Mouse (Mus musculus) liver, embryonic 13.5 days (tissue): ENCODE data around the gene Wasf2. TPM values are rescaled to one million over a fixed set of nuclear protein-coding genes. Genes with fewer than 3 reads are reported as not detected.

Experiments used
- ATAC-seq: fragments of 200-750 bp; cut with Nextera tagmentation; 2 replicates; pipeline ENCODE4 v1.8.0; 2017; ENCODE audit warnings: low read depth, mild to moderate bottlenecking, moderate number of reproducible peaks, moderate library complexity
- DNase-seq: peaks from one replicate; pipeline ENCODE4 v3.0.0; 2022
- H3K27ac ChIP-seq: fragments of 300-500 bp; sonication (generic); 2 replicates; pipeline ENCODE4 v1.5.1; 2015; ENCODE audit warnings: moderate library complexity, mild to moderate bottlenecking, inconsistent platforms
- H3K27me3 ChIP-seq: fragments of 300-500 bp; sonication (generic); 2 replicates; pipeline ENCODE4 v1.6.1; 2015; ENCODE audit warnings: mild to moderate bottlenecking, inconsistent platforms
- H3K36me3 ChIP-seq: fragments of 300-500 bp; sonication (generic); 2 replicates; pipeline ENCODE4 v1.6.1; 2015; ENCODE audit warnings: mild to moderate bottlenecking, inconsistent platforms
- H3K4me1 ChIP-seq: fragments of 300-500 bp; sonication (generic); replicated peaks from 2 replicates; pipeline ENCODE4 v1.6.1; 2015; ENCODE audit warnings: inconsistent platforms
- H3K4me2 ChIP-seq: fragments of 300-500 bp; sonication (generic); 2 replicates; pipeline ENCODE4 v1.6.1; 2015; ENCODE audit warnings: inconsistent platforms, mild to moderate bottlenecking, moderate library complexity
- H3K4me3 ChIP-seq: fragments of 300-500 bp; sonication (generic); replicated peaks from 2 replicates; pipeline ENCODE4 v1.5.1; 2015; ENCODE audit warnings: mild to moderate bottlenecking, inconsistent platforms
- H3K9ac ChIP-seq: fragments of 300-500 bp; sonication (generic); 2 replicates; pipeline ENCODE4 v1.6.1; 2015; ENCODE audit warnings: mild to moderate bottlenecking, inconsistent platforms
- H3K9me3 ChIP-seq: fragments of 300-500 bp; sonication (generic); replicated peaks from 2 replicates; pipeline ENCODE4 v1.6.1; 2016; ENCODE audit warnings: inconsistent platforms
- WGBS: fragments of 180-500 bp; shearing (Covaris S2); methylation state at CpG from one replicate; pipeline ENCODE4 v1.1.7; 2015; ENCODE audit not compliant: insufficient replicate concordance; 5-methylcytosine and 5-hydroxymethylcytosine counted together
- polyA plus RNA-seq: library from polyadenylated mRNA; unstranded; fragments of >200 nt; fragmentation: Nextera tagmentation; extraction: Ambion mirVana; gene quantifications from 2 replicates; pipeline ENCODE4 v1.2.1, GENCODE M21; 2015

Gene Wasf2
- polyA plus RNA-seq, 1 experiment from 2014 or later = 52.3 TPM

- no peaks in the 10 kb centered on the region for H3K36me3 ChIP-seq
- peaks cover 18% of the 10 kb centered on the region for H3K4me1 ChIP-seq
- ATAC-seq (no peak), DNase-seq (no peak)
- peak overlapping the region; percentile 78 for H3K27ac ChIP-seq
- H3K27me3 ChIP-seq = peaks cover 4% of the 10 kb centered on the region; the same call in 1 of the 2 replicates
- H3K4me3 ChIP-seq = no peak overlapping the region
- no peak overlapping the region for H3K4me2 ChIP-seq
- H3K9ac ChIP-seq = no peak overlapping the region
- WGBS = 56% methylated on average over 3 of the region's 3 CpGs
- H3K9me3 ChIP-seq = no peaks in the 10 kb centered on the region
Observed at GRCm38 (mm10) chr4:133116756-133117470, 13.4 kb upstream of the Wasf2 start.

- H3K9ac ChIP-seq = no peak overlapping the region
- DNase-seq = no peak
- H3K4me1 ChIP-seq = peaks cover 24% of the 10 kb centered on the region
- peak overlapping the region; percentile 78 for H3K27ac ChIP-seq
- ATAC-seq = peak; percentile 54
- no peak overlapping the region for H3K4me3 ChIP-seq
- 0 out of 2 replicates have a peak overlapping the region, but pooled peaks have one; percentile 12 for H3K4me2 ChIP-seq
- 43% methylated on average over 18 of the region's 18 CpGs for WGBS
- H3K27me3 ChIP-seq = peaks cover 4% of the 10 kb centered on the region; the same call in 1 of the 2 replicates
- no peaks in the 10 kb centered on the region for H3K36me3 ChIP-seq
- H3K9me3 ChIP-seq = no peaks in the 10 kb centered on the region
Observed at GRCm38 (mm10) chr4:133117556-133118411, 12.5 kb upstream of the Wasf2 start.

- peaks cover 4% of the 10 kb centered on the region; the same call in 1 of the 2 replicates for H3K27me3 ChIP-seq
- no peaks in the 10 kb centered on the region for H3K9me3 ChIP-seq
- H3K4me1 ChIP-seq = peaks cover 24% of the 10 kb centered on the region
- WGBS = 68% methylated on average over 6 of the region's 6 CpGs
- DNase-seq (no peak), ATAC-seq (no peak)
- no peak overlapping the region for H3K9ac ChIP-seq
- H3K4me2 ChIP-seq = no peak overlapping the region
- no peak overlapping the region for H3K4me3 ChIP-seq
- H3K36me3 ChIP-seq = no peaks in the 10 kb centered on the region
- no peak overlapping the region for H3K27ac ChIP-seq
Observed at GRCm38 (mm10) chr4:133118775-133119375, 11.4 kb upstream of the Wasf2 start.

- no peaks in the 10 kb centered on the region for H3K9me3 ChIP-seq
- H3K36me3 ChIP-seq = no peaks in the 10 kb centered on the region
- H3K4me2 ChIP-seq = no peak overlapping the region
- H3K9ac ChIP-seq = no peak overlapping the region
- H3K27me3 ChIP-seq = peaks cover 4% of the 10 kb centered on the region; the same call in 1 of the 2 replicates
- no peak overlapping the region for H3K4me3 ChIP-seq
- ATAC-seq (no peak), DNase-seq (no peak)
- H3K27ac ChIP-seq = no peak overlapping the region
- H3K4me1 ChIP-seq = peaks cover 24% of the 10 kb centered on the region
- 70% methylated on average over 6 of the region's 6 CpGs for WGBS
Observed at GRCm38 (mm10) chr4:133119579-133119978, 10.7 kb upstream of the Wasf2 start.

- no peak for DNase-seq
- H3K27ac ChIP-seq = no peak overlapping the region
- no peak overlapping the region for H3K4me2 ChIP-seq
- 40% methylated on average over 11 of the region's 11 CpGs for WGBS
- ATAC-seq = no peak
- no peak overlapping the region for H3K9ac ChIP-seq
- H3K9me3 ChIP-seq = no peaks in the 10 kb centered on the region
- H3K27me3 ChIP-seq = peaks cover 4% of the 10 kb centered on the region; the same call in 1 of the 2 replicates
- H3K4me1 ChIP-seq = peaks cover 24% of the 10 kb centered on the region
- H3K4me3 ChIP-seq = no peak overlapping the region
- no peaks in the 10 kb centered on the region for H3K36me3 ChIP-seq
Observed at GRCm38 (mm10) chr4:133120833-133121321, 9.4 kb upstream of the Wasf2 start.

- Histone ChIP-seq H3K4me1 (peaks cover 24% of the 10 kb centered on the region), H3K27me3 (peaks cover 4% of the 10 kb centered on the region; the same call in 1 of the 2 replicates), H3K27ac (no peak overlapping the region), H3K4me2 (no peak overlapping the region), H3K4me3 (no peak overlapping the region), H3K9me3 (no peaks in the 10 kb centered on the region), H3K9ac (no peak overlapping the region), H3K36me3 (no peaks in the 10 kb centered on the region)
- WGBS = 67% methylated on average over 1 of the region's 1 CpGs
- DNase-seq (no peak), ATAC-seq (no peak)
Observed at GRCm38 (mm10) chr4:133121416-133121815, 8.9 kb upstream of the Wasf2 start.

GRCm38 (mm10) chr4:133121974-133122637 is 8.2 kb upstream of the Wasf2 start:
- H3K9ac ChIP-seq = no peak overlapping the region
- H3K4me3 ChIP-seq = no peak overlapping the region
- no peak overlapping the region for H3K4me2 ChIP-seq
- no peaks in the 10 kb centered on the region for H3K36me3 ChIP-seq
- 6% methylated on average over 5 of the region's 5 CpGs for WGBS
- H3K9me3 ChIP-seq = no peaks in the 10 kb centered on the region
- peaks cover 20% of the 10 kb centered on the region for H3K4me1 ChIP-seq
- ATAC-seq (no peak; the same call in 1 of the 2 replicates), DNase-seq (no peak)
- no peak overlapping the region for H3K27ac ChIP-seq
- peaks cover 4% of the 10 kb centered on the region; the same call in 1 of the 2 replicates for H3K27me3 ChIP-seq

- 54% methylated on average over 3 of the region's 3 CpGs for WGBS
- Histone ChIP-seq H3K4me1 (peaks cover 22% of the 10 kb centered on the region), H3K4me3 (no peak overlapping the region), H3K36me3 (no peaks in the 10 kb centered on the region), H3K27me3 (no peaks in the 10 kb centered on the region), H3K9me3 (no peaks in the 10 kb centered on the region), H3K4me2 (no peak overlapping the region), H3K9ac (no peak overlapping the region), H3K27ac (no peak overlapping the region)
- no peak for ATAC-seq
- DNase-seq = no peak
Observed at GRCm38 (mm10) chr4:133127079-133127478, 3.2 kb upstream of the Wasf2 start.

- Histone ChIP-seq H3K4me3 (no peak overlapping the region), H3K27me3 (no peaks in the 10 kb centered on the region), H3K9ac (no peak overlapping the region), H3K4me2 (no peak overlapping the region), H3K36me3 (no peaks in the 10 kb centered on the region), H3K27ac (no peak overlapping the region), H3K4me1 (peaks cover 25% of the 10 kb centered on the region), H3K9me3 (no peaks in the 10 kb centered on the region)
- WGBS = 84% methylated on average over 4 of the region's 4 CpGs
- ATAC-seq = no peak
- no peak for DNase-seq
Observed at GRCm38 (mm10) chr4:133127894-133128293, 2.4 kb upstream of the Wasf2 start.

- peak; percentile 13 for DNase-seq
- ATAC-seq = no peak
- 59% methylated on average over 11 of the region's 11 CpGs for WGBS
- Histone ChIP-seq H3K4me1 (peaks cover 29% of the 10 kb centered on the region), H3K27ac (peak overlapping the region; percentile 72), H3K27me3 (no peaks in the 10 kb centered on the region), H3K36me3 (peaks cover 5% of the 10 kb centered on the region; the same call in 1 of the 2 replicates), H3K9ac (peak overlapping the region; percentile 74), H3K4me2 (peak overlapping the region; percentile 76), H3K9me3 (no peaks in the 10 kb centered on the region), H3K4me3 (peak overlapping the region; percentile 95)
Observed at GRCm38 (mm10) chr4:133129391-133129790, 914 bp upstream of the Wasf2 start.
